Mouse (Mus musculus): ENCODE results near the gene R3hdm4.
A peak's percentile ranks its signal among the peaks of the same experiment; 100 is the strongest.

The R3hdm4 gene

DNA sequence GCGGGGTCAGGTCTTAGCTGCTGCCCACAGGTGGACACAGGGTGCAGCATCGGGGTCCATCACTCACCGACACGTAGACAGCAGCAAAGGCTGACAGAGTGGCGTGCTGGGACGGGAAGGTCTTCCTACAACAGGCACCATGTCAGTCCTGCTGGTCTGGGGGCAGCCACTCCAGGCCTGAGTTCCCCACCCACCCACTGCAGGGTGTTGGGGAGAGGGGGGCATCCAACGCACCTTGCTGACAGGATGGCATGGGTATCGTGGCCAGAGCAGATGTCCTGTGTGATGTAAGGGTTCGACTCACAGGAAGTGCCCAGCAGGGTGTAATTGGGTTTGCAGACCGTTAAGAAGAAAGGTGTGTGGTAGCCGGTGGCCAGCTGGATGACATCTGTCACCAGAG is 54.4 kb downstream of the R3hdm4 start:
- DNase-seq (ENCODE audit: low read depth, low spot score) = no peak

DNA sequence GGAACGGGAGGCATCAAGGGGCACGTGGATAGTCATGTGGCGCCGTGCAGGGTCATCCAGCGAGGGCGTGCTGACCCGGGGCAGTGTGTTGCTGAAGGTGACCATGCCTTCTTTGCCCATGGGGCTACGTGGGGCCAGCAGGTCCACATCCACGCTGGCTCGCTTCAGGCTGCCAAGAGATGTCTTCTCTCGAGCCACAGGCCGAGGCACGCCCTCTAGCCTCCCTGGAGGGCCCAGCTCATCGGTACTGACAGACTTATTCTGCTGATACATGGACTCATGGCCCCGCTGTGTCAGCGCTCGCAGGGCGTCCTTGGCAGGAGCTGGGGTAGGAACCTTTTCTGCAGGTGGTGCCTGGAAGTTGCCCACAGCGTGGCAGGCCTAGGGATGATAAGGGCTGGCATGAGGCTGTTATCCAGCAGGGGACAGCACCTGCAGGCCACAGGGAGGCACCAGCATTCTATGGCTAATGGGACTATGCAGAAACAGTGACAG is 55.2 kb downstream of the R3hdm4 start:
- DNase-seq (ENCODE audit: low read depth, low spot score) = peak; percentile 48

DNA sequence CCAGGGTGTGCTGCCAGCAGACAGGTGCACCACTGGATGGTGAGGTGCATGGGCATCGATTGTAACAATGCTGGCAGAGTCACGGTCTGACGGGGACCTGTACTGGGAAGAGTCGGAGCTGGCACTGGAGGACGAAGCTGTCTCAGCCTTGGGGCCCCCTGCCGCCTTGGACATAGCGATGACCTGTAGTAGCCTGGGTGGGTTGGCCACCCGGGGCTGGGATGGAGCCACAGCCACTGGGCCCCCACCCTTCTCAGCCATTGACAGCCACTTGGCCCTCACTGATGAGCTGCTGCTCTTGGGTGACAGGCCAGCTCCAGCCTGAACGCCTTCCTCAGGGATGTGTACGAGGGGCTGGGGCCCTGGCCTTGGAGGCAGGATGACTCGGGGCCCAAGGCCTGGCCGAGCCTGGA is 55.8 kb downstream of the R3hdm4 start:
- no peak for DNase-seq (ENCODE audit: low read depth, low spot score)

- no peak for DNase-seq (ENCODE audit: low read depth, low spot score)
These were observed 56.4 kb downstream of the R3hdm4 start for GRCm38 (mm10) chr10:79864351-79865188.

- no peak for DNase-seq (ENCODE audit: low read depth, low spot score)
These were observed 58.1 kb downstream of the R3hdm4 start for GRCm38 (mm10) chr10:79862925-79863324.

- DNase-seq (ENCODE audit: low read depth, low spot score) = no peak
These were observed 58.8 kb downstream of the R3hdm4 start for GRCm38 (mm10) chr10:79862049-79862788.

GRCm38 (mm10) chr10:79861230-79862048 is 59.6 kb downstream of the R3hdm4 start:
- DNase-seq (ENCODE audit: low read depth, low spot score) = peak; percentile 91

DNA sequence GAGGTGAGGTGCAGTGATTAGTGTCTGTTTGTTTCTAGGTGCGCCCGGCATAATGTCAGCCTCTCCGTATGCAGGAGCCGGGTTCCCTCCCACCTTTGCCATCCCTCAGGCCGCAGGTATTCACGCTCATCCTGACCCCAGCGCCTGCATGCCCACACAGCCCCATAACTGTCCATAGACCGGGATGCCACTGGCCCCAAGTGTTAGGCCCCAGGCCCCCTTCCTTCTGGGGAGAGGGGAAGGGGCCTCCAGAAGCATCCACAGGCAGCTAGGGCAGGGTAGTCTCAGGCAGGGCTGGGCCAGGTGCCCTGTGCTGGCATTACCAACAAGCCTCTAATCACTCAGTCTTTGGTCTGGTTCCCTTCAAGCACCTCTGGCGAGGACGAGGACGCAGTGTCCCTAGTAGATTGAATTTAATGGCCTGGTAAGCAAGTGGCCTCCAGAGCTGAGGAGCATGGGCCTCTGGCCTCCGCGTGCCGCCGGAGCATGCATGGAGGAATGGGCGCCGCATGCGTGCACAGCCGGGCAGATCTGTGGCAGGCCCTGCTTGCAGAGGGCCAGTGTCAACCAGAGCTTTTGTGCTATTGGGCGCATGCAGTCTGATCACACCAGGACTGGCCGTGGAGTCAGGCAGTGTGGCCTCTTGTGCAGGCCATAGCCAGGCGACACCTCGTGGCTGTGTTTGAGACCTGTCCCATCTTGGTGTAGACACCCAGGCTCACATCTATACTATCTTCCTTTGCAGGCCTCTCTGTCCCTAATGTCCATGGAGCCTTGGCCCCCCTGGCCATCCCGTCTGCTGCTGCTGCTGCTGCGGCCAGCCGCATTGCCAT is 60.7 kb downstream of the R3hdm4 start:
- no peak for DNase-seq (ENCODE audit: low read depth, low spot score)

All from ZHBTc4 (cell line).